Mouse (Mus musculus): ENCODE measurements around the gene Cry2. TPM values are rescaled to one million over a fixed set of nuclear protein-coding genes. Genes with fewer than 3 reads are reported as not detected.
"Not testable (repeated sequence)": the region's sequence is repeated elsewhere in the genome, so short reads cannot be mapped to it uniquely, and the experiment has no call there.

Gene Cry2
- polyA plus RNA-seq, 1 experiment, result 22.0 TPM

DNA sequence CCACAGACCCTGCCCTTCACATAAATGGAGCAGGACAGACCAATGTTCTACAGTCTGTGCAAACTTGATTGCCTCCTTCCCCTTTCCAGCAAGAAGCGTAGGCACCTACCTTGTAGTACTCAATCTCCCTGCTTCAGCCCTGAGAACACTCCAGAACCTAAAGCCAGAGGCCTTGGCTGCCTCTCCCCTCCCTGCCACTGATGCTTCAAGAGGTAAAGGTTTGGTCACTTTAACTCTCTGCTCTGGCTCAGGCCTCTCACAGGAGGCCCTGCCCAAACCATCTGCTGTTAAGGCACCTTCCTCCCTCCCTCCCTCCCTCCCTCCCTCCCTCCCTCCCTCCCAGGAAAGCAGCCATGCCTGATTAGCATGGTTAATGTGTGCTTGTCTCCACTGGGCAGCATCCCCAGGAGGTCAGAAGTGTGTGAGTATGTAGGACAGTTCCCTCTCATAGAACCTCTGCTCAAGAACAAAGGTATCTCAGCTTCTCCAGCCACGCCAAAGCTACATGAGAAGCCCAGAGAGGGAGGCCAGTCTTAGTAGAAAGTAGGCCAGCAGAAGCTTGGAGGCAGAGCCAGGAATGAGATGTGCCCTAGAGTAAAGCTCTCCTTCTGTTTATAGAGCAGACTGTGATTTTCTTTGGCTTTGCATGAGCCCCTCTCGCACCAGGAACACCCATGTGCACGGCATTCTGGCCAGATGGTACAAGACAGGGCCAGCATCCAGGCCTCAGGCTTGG lies 31.1 kb downstream of the Cry2 start:
- H3K4me1 ChIP-seq (ENCODE audit: control insufficient read depth, insufficient read depth, low read length), result peaks cover 13% of the 10 kb centered on the region
- no peaks in the 10 kb centered on the region for H3K27me3 ChIP-seq (ENCODE audit: control insufficient read depth, insufficient read depth, low read length)
- H3K36me3 ChIP-seq (ENCODE audit: control insufficient read depth, insufficient read depth, low read length), result no peaks in the 10 kb centered on the region
- no peak overlapping the region for H3K4me3 ChIP-seq (ENCODE audit: control insufficient read depth, low read depth, low read length)
- no peak overlapping the region for H3K27ac ChIP-seq (ENCODE audit: control insufficient read depth, insufficient read depth, low read depth, low read length)
- no peak for TF ChIP-seq CTCF (IDR thresholded peaks at IDR 0.05; ENCODE audit: control insufficient read depth, insufficient read depth, insufficient replicate concordance, low read depth, low read length)
- no peak for TF ChIP-seq POLR2A (IDR thresholded peaks at IDR 0.05; ENCODE audit: control insufficient read depth, low read depth, low read length)

DNA sequence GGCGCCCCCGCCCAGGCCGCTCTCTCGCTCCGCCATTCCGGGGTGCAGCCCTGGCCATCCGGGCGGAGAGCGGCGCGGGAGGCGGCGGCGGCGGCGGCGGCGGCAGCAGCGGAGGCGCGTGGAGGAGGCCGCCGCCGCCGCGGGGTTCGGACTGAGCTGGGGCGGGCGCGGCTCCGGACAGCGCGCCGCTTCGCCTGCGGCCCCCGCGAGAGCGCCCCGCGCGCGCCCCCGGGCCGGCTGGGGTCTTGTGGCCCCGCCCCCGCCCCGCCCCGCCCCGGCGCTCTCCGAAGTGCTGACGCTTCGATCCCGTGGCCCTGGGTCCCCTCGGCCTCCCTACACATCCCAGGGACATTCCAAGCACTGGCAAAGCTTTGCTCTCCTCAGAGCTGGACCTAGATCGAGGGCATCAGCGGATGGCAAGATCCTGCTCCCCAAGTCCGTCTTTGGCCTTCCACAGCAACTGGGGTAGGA lies 32.7 kb downstream of the Cry2 start, which contains the start of gene Mapk8ip1:
Mapk8ip1 (minus strand) TSS at position 173 of the 471 bp plus-strand sequence.
- TF ChIP-seq CTCF (IDR thresholded peaks at IDR 0.05; ENCODE audit: control insufficient read depth, insufficient read depth, insufficient replicate concordance, low read depth, low read length) (no peak), POLR2A (IDR thresholded peaks at IDR 0.05; ENCODE audit: control insufficient read depth, low read depth, low read length) (no peak)
- H3K27me3 ChIP-seq (ENCODE audit: control insufficient read depth, insufficient read depth, low read length), result no peaks in the 10 kb centered on the region
- peak within 1 kb of the TSS; percentile 64 for H3K4me3 ChIP-seq (ENCODE audit: control insufficient read depth, low read depth, low read length)
- H3K4me1 ChIP-seq (ENCODE audit: control insufficient read depth, insufficient read depth, low read length), result peaks cover 13% of the 10 kb centered on the region
- no peaks in the 10 kb centered on the region for H3K36me3 ChIP-seq (ENCODE audit: control insufficient read depth, insufficient read depth, low read length)
- H3K27ac ChIP-seq (ENCODE audit: control insufficient read depth, insufficient read depth, low read depth, low read length), result no peak within 1 kb of the TSS

- Histone ChIP-seq H3K27me3 (ENCODE audit: control insufficient read depth, insufficient read depth, low read length) (no peaks in the 10 kb centered on the region), H3K36me3 (ENCODE audit: control insufficient read depth, insufficient read depth, low read length) (no peaks in the 10 kb centered on the region), H3K4me3 (ENCODE audit: control insufficient read depth, low read depth, low read length) (peak overlapping the region; percentile 64), H3K4me1 (ENCODE audit: control insufficient read depth, insufficient read depth, low read length) (peaks cover 13% of the 10 kb centered on the region), H3K27ac (ENCODE audit: control insufficient read depth, insufficient read depth, low read depth, low read length) (no peak overlapping the region)
- TF ChIP-seq CTCF (IDR thresholded peaks at IDR 0.05; ENCODE audit: control insufficient read depth, insufficient read depth, insufficient replicate concordance, low read depth, low read length) (no peak), POLR2A (IDR thresholded peaks at IDR 0.05; ENCODE audit: control insufficient read depth, low read depth, low read length) (no peak)
Observed at GRCm38 (mm10) chr2:92400682-92401081, 33.2 kb downstream of the Cry2 start.

- not testable (repeated sequence) for H3K27ac ChIP-seq (ENCODE audit: control insufficient read depth, insufficient read depth, low read depth, low read length); H3K27me3 ChIP-seq (ENCODE audit: control insufficient read depth, insufficient read depth, low read length); H3K4me3 ChIP-seq (ENCODE audit: control insufficient read depth, low read depth, low read length); H3K36me3 ChIP-seq (ENCODE audit: control insufficient read depth, insufficient read depth, low read length)
- H3K4me1 ChIP-seq (ENCODE audit: control insufficient read depth, insufficient read depth, low read length), result peaks cover 11% of the 10 kb centered on the region
Observed at GRCm38 (mm10) chr2:92399877-92400276, 34.0 kb downstream of the Cry2 start.

GRCm38 (mm10) chr2:92397436-92397835 lies 36.4 kb downstream of the Cry2 start:
- Histone ChIP-seq H3K36me3 (ENCODE audit: control insufficient read depth, insufficient read depth, low read length) (no peaks in the 10 kb centered on the region), H3K4me3 (ENCODE audit: control insufficient read depth, low read depth, low read length) (no peak overlapping the region), H3K4me1 (ENCODE audit: control insufficient read depth, insufficient read depth, low read length) (peaks cover 14% of the 10 kb centered on the region), H3K27me3 (ENCODE audit: control insufficient read depth, insufficient read depth, low read length) (no peaks in the 10 kb centered on the region), H3K27ac (ENCODE audit: control insufficient read depth, insufficient read depth, low read depth, low read length) (no peak overlapping the region)
- TF ChIP-seq POLR2A (IDR thresholded peaks at IDR 0.05; ENCODE audit: control insufficient read depth, low read depth, low read length) (no peak), CTCF (IDR thresholded peaks at IDR 0.05; ENCODE audit: control insufficient read depth, insufficient read depth, insufficient replicate concordance, low read depth, low read length) (no peak)

GRCm38 (mm10) chr2:92395535-92395934 lies 38.3 kb downstream of the Cry2 start:
- Histone ChIP-seq H3K4me3 (ENCODE audit: control insufficient read depth, low read depth, low read length) (no peak overlapping the region), H3K27me3 (ENCODE audit: control insufficient read depth, insufficient read depth, low read length) (no peaks in the 10 kb centered on the region), H3K27ac (ENCODE audit: control insufficient read depth, insufficient read depth, low read depth, low read length) (no peak overlapping the region), H3K4me1 (ENCODE audit: control insufficient read depth, insufficient read depth, low read length) (peaks cover 16% of the 10 kb centered on the region), H3K36me3 (ENCODE audit: control insufficient read depth, insufficient read depth, low read length) (no peaks in the 10 kb centered on the region)
- TF ChIP-seq POLR2A (IDR thresholded peaks at IDR 0.05; ENCODE audit: control insufficient read depth, low read depth, low read length) (no peak), CTCF (IDR thresholded peaks at IDR 0.05; ENCODE audit: control insufficient read depth, insufficient read depth, insufficient replicate concordance, low read depth, low read length) (no peak)

DNA sequence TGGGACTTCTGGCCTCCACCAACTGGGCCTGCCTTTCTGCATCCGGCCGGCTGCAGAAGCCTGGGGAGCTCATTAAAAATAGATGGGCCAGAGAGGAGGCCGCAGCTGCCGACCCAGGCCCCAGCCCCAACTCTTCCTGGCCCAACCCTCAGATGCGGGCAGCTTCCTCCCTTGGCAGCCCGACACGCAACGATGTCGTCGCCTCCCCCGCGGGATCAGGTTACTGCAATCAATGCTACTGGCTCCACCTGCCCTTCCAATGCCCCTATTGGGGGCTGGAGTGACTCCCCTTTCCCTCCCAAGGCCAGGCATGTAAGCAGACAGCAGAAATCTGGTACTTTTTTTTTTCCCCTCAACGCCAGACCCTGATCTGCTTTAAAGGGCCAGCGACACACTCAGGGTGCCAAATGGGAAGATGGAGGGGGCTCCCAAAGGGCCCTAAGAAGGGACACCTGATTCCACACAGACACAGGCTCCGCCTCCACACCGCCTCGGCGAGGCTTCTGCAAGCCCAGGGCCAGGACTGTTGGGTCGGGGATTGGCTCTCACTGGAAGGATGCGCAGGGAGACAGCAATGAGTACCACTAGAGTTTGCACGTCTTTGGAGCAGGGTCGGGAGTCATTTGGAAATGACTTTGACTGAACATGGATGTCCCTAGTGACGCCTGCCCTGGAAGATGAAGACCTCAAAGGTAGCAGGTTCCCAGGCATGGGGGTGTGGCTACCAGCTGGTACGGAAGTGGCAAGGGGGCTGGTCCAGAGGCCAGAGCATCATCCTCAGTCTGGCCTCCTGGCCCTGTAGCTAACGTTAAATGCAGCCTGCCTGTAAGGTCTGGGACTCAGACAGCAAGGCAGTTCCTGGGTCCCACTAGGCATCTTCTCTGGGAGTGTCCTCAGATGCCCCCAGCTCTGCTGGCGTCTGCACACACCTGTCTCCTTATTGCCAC lies 41.3 kb downstream of the Cry2 start:
- Histone ChIP-seq H3K4me3 (ENCODE audit: control insufficient read depth, low read depth, low read length) (peak overlapping the region; percentile 28), H3K36me3 (ENCODE audit: control insufficient read depth, insufficient read depth, low read length) (no peaks in the 10 kb centered on the region), H3K27ac (ENCODE audit: control insufficient read depth, insufficient read depth, low read depth, low read length) (no peak overlapping the region), H3K27me3 (ENCODE audit: control insufficient read depth, insufficient read depth, low read length) (no peaks in the 10 kb centered on the region), H3K4me1 (ENCODE audit: control insufficient read depth, insufficient read depth, low read length) (peaks cover 23% of the 10 kb centered on the region)
- TF ChIP-seq CTCF (IDR thresholded peaks at IDR 0.05; ENCODE audit: control insufficient read depth, insufficient read depth, insufficient replicate concordance, low read depth, low read length) (no peak), POLR2A (IDR thresholded peaks at IDR 0.05; ENCODE audit: control insufficient read depth, low read depth, low read length) (no peak)

Measured in testis, adult 2 months (tissue).